Mouse (Mus musculus): ENCODE measurements around the gene Fam214b. TPM values are rescaled to one million over a fixed set of nuclear protein-coding genes. Genes with fewer than 3 reads are reported as not detected.

Gene Fam214b
- polyA plus RNA-seq, 1 experiment from 2014 or later, result 7.9 TPM

DNA sequence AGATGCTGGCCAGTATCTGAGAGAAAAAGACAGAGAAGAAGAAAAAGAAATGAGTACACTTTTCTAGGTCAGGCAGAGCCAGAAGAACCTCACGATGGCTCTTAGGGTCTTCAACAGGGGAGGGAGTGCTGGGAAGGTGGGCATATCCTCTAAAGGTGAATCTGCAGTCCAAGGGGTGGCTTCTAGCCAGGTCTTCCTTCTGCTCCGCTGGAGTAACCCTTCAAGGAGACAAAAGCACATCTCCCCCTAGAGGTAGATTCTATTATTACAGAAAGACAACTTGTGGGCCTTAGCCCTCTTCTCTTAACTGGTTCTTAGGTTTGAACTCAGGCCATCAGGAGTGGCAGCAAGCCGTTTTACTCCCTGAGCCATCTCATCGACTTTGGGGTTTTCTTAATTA is 6.6 kb upstream of the Fam214b start:
- WGBS, result 17% methylated on average over 4 of the region's 4 CpGs
- Histone ChIP-seq H3K4me3 (replicated peaks) (no peak overlapping the region), H3K4me1 (replicated peaks) (no peaks in the 10 kb centered on the region), H3K4me2 (replicated peaks) (no peak overlapping the region), H3K27me3 (replicated peaks) (no peaks in the 10 kb centered on the region), H3K9ac (no peak overlapping the region), H3K36me3 (no peaks in the 10 kb centered on the region), H3K27ac (no peak overlapping the region), H3K9me3 (no peaks in the 10 kb centered on the region)
- ATAC-seq, result peak; percentile 52

DNA sequence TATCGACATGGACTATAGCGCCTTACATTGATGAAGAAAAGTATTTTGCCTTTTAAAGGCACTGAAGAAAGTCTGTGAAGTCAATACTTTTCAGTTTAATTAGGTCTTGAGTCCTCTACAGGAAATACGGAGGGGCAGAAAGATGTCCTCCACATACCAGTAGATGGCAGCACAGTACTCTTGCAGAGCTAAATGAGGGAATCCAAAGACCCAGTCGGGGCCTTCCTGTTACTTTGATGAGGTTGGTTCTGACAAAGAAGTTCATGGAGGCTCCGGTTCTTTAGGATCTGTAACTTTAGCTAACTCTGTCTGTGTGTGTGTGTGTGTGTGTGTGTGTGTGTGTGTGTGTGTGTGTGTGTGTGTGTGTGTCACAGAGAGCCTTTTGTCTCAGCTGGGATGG is 1.2 kb upstream of the Fam214b start:
- H3K36me3 ChIP-seq, result no peaks in the 10 kb centered on the region
- H3K4me1 ChIP-seq (replicated peaks), result peaks cover 13% of the 10 kb centered on the region
- H3K4me3 ChIP-seq (replicated peaks), result no peak overlapping the region
- H3K9me3 ChIP-seq, result no peaks in the 10 kb centered on the region
- no peak overlapping the region for H3K9ac ChIP-seq
- no peak overlapping the region for H3K27ac ChIP-seq
- no peak for ATAC-seq
- H3K4me2 ChIP-seq (replicated peaks), result no peak overlapping the region
- 6% methylated on average over 5 of the region's 5 CpGs for WGBS
- no peaks in the 10 kb centered on the region for H3K27me3 ChIP-seq (replicated peaks)

DNA sequence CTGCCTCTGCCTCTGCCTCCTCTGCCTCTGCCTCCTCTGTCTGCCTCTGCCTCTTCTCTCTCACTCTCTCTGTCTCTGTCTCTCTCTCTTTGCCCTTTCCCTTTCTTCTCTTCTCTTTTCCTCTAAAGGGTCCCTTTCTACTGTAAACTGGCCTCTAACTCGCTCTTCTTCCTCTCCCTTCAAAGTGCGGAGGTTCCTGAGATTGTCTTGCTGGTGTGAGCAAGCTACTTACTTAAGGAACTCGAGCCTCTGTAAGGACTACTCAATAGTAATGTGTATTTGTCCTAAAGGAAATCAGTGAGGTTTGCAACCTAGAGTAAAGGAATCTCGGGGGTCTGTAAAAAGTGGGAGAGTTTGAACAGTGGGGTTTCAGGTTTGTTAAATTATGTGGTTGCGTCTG is 587 bp upstream of the Fam214b start:
- Histone ChIP-seq H3K27me3 (replicated peaks) (no peaks in the 10 kb centered on the region), H3K4me3 (replicated peaks) (no peak overlapping the region), H3K36me3 (no peaks in the 10 kb centered on the region), H3K4me1 (replicated peaks) (peaks cover 13% of the 10 kb centered on the region), H3K4me2 (replicated peaks) (peak overlapping the region; percentile 76; the same call in 1 of the 2 replicates), H3K27ac (no peak overlapping the region), H3K9me3 (no peaks in the 10 kb centered on the region), H3K9ac (no peak overlapping the region)
- WGBS, result 60% methylated on average over 5 of the region's 5 CpGs
- ATAC-seq, result no peak

DNA sequence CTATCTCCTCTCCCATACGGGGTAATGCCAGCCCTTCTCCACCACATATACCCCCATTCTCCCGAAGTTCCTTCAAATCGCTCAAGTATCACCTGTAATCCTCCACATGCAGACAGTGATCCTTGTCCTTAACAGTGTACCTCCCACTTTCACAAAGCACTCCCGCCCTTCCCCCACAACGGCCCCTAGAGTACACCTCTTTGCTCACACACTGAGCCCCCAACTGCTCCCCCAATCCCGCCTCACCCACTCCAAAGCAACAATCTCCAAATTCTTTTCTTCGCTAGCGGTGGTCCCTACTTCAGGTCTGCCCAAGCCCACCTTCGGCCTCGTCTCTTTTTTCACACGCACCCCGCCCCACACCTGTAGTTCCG is 748 bp downstream of the Fam214b start:
- Histone ChIP-seq H3K4me2 (replicated peaks) (peak overlapping the region; percentile 76), H3K27me3 (replicated peaks) (no peaks in the 10 kb centered on the region), H3K27ac (no peak overlapping the region), H3K4me3 (replicated peaks) (peak overlapping the region; percentile 52), H3K9me3 (no peaks in the 10 kb centered on the region), H3K4me1 (replicated peaks) (peaks cover 13% of the 10 kb centered on the region), H3K9ac (peak overlapping the region; percentile 47; the same call in 1 of the 2 replicates), H3K36me3 (no peaks in the 10 kb centered on the region)
- ATAC-seq, result peak; percentile 11; the same call in 1 of the 2 replicates
- 7% methylated on average over 13 of the region's 13 CpGs for WGBS

DNA sequence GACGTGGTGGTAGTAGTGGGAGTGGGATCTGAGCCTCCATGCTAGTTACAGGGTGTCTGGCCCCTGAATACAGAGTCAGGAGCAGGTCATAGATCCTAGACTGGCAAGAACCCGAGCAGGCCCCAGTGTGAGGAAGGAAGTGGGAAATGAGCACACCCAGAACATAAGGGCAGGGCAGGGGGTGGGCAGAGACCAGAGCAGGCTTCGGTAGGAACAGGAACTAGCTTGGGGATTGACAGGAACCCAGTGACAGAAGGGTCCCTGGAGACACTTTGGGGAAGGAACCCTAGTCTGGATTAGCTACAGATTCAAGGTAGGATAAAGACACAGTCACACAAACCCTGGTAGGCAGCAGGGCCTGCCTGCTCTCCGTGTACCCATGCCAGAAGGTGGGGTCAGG is 1.3 kb downstream of the Fam214b start:
- no peak for ATAC-seq
- H3K9ac ChIP-seq, result 0 out of 2 replicates have a peak overlapping the region, but pooled peaks have one; percentile 47
- WGBS, result 26% methylated on average over 4 of the region's 4 CpGs
- no peaks in the 10 kb centered on the region for H3K27me3 ChIP-seq (replicated peaks)
- no peak overlapping the region for H3K27ac ChIP-seq
- peak overlapping the region; percentile 76 for H3K4me2 ChIP-seq (replicated peaks)
- peaks cover 13% of the 10 kb centered on the region for H3K4me1 ChIP-seq (replicated peaks)
- H3K4me3 ChIP-seq (replicated peaks), result peak overlapping the region; percentile 52; the same call in 1 of the 2 replicates
- H3K9me3 ChIP-seq, result no peaks in the 10 kb centered on the region
- no peaks in the 10 kb centered on the region for H3K36me3 ChIP-seq

DNA sequence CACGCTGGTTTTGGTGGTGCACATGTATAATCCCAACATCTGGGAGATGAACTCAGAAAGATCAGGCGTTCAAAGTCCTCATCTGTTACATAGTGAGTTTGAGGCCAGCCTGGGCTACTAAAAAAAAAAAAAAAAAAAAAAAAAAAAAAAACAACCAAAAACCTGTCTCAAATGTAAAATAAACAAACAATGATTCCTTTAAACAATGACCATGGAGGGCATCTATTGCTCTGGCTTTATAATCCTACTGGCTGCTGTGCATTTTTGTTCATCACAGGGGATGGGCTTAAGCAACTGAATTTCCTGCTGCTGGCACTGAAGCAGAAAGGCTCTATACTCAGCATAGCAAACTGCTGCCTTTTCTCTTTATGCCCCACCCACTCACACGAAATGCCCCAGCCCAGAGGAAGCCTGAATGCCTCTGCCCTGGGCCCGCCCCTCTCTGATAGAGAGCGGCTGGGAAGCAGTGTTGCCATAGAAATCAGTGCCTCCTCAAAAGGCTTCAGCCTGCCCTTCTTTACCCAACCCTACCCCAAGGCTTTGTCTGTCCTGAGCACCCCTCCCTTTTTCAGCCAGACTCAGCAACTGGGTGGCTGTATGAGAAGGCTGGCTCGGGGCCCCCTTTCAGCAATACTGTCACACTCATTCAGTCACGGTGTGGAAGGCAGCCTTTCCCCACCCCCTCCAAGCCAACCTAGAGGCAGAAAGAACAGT is 2.2 kb downstream of the Fam214b start:
- peak overlapping the region; percentile 47 for H3K4me2 ChIP-seq (replicated peaks)
- no peak overlapping the region for H3K4me3 ChIP-seq (replicated peaks)
- H3K27ac ChIP-seq, result peak overlapping the region; percentile 56
- ATAC-seq, result peak; percentile 6; the same call in 1 of the 2 replicates
- WGBS, result 17% methylated on average over 7 of the region's 7 CpGs
- H3K9me3 ChIP-seq, result no peaks in the 10 kb centered on the region
- no peak overlapping the region for H3K9ac ChIP-seq
- no peaks in the 10 kb centered on the region for H3K27me3 ChIP-seq (replicated peaks)
- peaks cover 20% of the 10 kb centered on the region for H3K4me1 ChIP-seq (replicated peaks)
- no peaks in the 10 kb centered on the region for H3K36me3 ChIP-seq

DNA sequence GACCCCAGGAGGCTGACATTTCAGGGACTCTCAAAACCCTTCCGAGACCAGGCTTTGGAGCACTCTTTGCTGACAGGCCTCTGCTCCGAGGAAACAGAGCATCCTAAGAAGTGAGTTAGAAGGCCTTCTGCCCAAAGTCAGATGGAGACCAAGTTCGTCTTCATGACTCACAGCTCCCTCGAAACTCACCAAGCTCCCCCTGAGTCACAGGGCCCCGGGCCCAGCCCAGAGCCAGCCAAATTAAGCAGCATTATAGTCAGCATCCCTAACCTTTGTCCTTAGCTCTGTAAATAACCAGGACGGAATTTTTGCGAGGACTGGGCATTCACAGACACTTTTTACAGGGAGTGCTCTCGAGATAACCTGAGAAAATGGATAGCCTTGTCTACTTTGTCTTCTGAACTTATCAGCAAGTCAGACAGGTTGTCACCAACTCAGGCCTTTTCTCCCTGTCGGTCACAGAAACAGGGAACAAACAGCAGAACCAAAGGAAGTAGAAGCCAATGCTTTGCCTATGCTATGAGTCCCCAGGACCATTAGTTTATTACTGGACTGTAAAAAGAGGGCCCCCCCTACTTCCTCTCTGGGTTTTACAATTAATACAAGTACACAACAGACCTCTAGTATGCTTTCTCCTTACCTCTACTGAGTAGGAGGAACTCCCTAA is 5.0 kb downstream of the Fam214b start:
- Histone ChIP-seq H3K4me1 (replicated peaks) (peaks cover 23% of the 10 kb centered on the region), H3K27me3 (replicated peaks) (no peaks in the 10 kb centered on the region), H3K4me2 (replicated peaks) (no peak overlapping the region), H3K36me3 (peaks cover 3% of the 10 kb centered on the region; the same call in 1 of the 2 replicates), H3K4me3 (replicated peaks) (no peak overlapping the region), H3K27ac (no peak overlapping the region), H3K9ac (no peak overlapping the region), H3K9me3 (no peaks in the 10 kb centered on the region)
- 69% methylated on average over 9 of the region's 9 CpGs for WGBS
- ATAC-seq, result no peak

DNA sequence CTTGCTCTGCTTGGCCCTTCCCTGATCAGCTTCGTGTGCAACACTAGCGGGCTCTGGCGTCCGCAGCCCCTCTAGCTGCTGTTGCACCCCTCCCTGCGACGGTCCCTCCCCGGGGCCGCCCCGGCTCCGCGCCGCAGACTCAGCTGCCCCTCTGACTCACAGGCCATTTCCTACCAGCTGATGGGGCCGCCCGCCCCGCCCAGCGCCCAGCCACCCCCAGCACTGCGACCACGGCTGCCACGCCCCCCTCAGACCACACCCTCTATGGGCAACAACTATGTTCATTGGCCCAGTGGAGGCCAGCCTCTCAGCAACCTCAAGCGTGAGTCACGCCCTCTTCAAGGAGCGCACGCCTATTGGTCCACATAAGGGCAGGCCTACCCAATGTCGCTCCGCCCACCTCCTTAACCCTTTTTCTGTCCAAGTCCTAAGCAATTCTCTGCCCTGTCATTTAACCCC is 5.9 kb downstream of the Fam214b start:
- peaks cover 3% of the 10 kb centered on the region; the same call in 1 of the 2 replicates for H3K36me3 ChIP-seq
- H3K27ac ChIP-seq, result peak overlapping the region; percentile 72
- no peaks in the 10 kb centered on the region for H3K9me3 ChIP-seq
- peak overlapping the region; percentile 71 for H3K9ac ChIP-seq
- WGBS, result 0% methylated on average over 25 of the region's 25 CpGs
- H3K27me3 ChIP-seq (replicated peaks), result no peaks in the 10 kb centered on the region
- peak; percentile 98 for ATAC-seq
- H3K4me3 ChIP-seq (replicated peaks), result peak overlapping the region; percentile 67
- peak overlapping the region; percentile 83 for H3K4me2 ChIP-seq (replicated peaks)
- H3K4me1 ChIP-seq (replicated peaks), result peaks cover 23% of the 10 kb centered on the region

DNA sequence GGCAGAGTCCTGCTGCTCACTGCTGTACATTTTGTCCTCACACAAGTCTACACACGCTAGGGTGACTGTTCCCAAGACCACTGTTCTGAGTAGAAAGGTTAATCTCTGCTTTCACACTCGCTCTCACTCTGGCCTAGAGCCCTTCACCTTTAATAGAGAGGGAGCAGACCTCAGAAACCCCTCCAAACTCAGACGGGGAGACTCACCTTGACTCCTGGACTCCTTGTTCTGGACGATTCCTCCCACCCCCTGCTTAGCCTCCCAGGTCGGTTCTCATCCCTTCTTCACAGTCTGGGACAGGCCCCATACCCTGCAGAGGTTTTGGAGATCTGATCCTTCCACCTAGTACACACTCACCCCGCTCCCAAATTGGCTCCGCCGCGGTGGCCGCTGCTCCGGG is 6.4 kb downstream of the Fam214b start:
- H3K4me3 ChIP-seq (replicated peaks), result peak overlapping the region; percentile 67
- ATAC-seq, result peak; percentile 27

DNA sequence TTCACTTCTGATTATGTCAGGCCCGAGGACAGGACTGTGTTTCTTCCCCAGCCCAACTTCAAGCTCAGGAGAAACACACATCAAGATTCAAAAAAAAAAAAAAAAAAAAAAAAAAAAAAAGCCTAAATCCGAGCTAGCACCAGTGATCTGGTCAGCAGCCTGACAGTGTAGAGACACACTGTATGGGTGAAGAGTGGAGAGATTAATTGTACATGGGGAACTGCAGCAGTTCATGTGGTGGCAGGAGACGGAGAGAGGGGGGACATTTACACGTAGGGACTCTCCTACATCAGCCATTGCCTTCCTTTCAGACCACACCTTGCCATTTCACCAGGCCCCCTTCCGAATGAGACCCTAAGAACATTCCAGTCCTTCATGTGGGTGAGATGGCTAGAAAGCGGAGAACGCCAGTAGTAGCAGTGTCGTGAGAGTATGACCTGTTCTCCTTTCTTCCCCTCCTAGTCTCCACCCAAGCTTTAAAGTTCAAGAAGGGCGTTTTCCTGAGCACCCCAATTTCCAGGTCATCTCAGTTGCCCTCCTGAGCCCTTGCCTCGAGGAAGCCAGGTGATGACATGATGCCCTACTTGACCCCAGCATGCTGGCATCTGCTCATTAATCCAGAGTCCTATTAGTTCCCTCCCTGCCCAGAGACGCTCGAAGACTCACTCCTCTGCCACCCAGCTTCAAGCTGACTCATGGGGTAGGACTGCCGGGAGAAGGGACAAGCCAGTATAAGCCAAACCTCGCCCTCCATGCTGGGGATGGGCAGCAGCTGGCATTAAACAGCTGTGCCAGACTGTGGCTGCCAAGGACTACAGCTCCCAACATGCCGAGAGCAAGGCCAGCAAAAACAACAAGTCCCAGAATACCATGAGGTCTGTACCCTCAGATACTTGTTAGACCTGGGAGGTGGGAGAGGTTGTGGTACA is 7.2 kb downstream of the Fam214b start:
- 48% methylated on average over 15 of the region's 15 CpGs for WGBS
- Histone ChIP-seq H3K27ac (no peak overlapping the region), H3K4me3 (replicated peaks) (peak overlapping the region; percentile 67), H3K9ac (peak overlapping the region; percentile 28; the same call in 1 of the 2 replicates), H3K27me3 (replicated peaks) (no peaks in the 10 kb centered on the region), H3K9me3 (no peaks in the 10 kb centered on the region), H3K4me2 (replicated peaks) (peak overlapping the region; percentile 83), H3K4me1 (replicated peaks) (peaks cover 11% of the 10 kb centered on the region), H3K36me3 (peaks cover 3% of the 10 kb centered on the region; the same call in 1 of the 2 replicates)
- ATAC-seq, result no peak

More for the DNA sequence above, 6.4 kb downstream of the Fam214b start:
- no peaks in the 10 kb centered on the region for H3K9me3 ChIP-seq
- peak overlapping the region; percentile 72 for H3K27ac ChIP-seq
- WGBS, result 4% methylated on average over 11 of the region's 11 CpGs
- no peaks in the 10 kb centered on the region for H3K27me3 ChIP-seq (replicated peaks)
- peaks cover 3% of the 10 kb centered on the region; the same call in 1 of the 2 replicates for H3K36me3 ChIP-seq
- peak overlapping the region; percentile 71 for H3K9ac ChIP-seq
- peak overlapping the region; percentile 83 for H3K4me2 ChIP-seq (replicated peaks)
- H3K4me1 ChIP-seq (replicated peaks), result peaks cover 19% of the 10 kb centered on the region

DNA sequence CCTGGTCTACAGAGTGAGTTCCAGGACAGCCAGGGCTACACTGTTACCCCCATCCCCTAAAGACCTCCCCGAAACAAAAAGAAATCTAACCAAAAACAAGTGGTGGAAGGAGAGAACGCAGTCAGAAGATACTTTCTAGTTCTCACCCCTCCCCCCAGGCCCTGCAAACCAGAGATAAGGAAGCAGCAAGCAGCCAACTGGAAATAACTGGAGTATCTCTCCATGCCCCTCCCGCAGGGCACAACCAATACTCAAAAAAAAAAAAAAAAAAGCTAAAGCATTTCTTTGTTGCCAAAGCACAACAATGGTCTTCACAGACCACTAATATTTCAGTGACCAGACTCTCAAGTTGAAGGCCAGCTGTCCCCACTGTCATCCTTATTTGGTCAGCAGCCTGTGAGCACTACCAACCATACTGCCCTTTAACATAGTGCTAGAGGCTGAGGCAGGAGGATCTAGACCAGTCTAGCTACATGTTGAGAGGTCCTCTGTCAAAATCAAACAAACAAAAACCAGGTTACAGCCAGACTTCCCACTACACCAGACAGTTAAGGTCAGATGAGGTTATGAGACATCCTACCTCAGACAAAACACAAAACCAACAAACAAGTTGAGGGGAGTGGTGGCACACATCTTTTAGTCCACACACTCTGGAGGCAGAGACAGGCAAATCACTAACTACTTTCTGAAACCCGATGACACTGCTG is 8.0 kb downstream of the Fam214b start:
- H3K9ac ChIP-seq, result no peak overlapping the region
- no peak overlapping the region for H3K4me3 ChIP-seq (replicated peaks)
- H3K4me1 ChIP-seq (replicated peaks), result peaks cover 9% of the 10 kb centered on the region
- 69% methylated on average over 4 of the region's 4 CpGs for WGBS
- H3K27me3 ChIP-seq (replicated peaks), result no peaks in the 10 kb centered on the region
- H3K27ac ChIP-seq, result no peak overlapping the region
- H3K9me3 ChIP-seq, result no peaks in the 10 kb centered on the region
- H3K4me2 ChIP-seq (replicated peaks), result no peak overlapping the region
- peaks cover 3% of the 10 kb centered on the region; the same call in 1 of the 2 replicates for H3K36me3 ChIP-seq
- ATAC-seq, result no peak

All from intestine, embryonic 15.5 days (tissue).